Mouse (Mus musculus): ENCODE measurements around the gene Tuba4a. TPM values are rescaled to one million over a fixed set of nuclear protein-coding genes. Genes with fewer than 3 reads are reported as not detected.

Gene Tuba4a
- polyA plus RNA-seq, 1 experiment from 2014 or later, result 18.9 TPM

GRCm38 (mm10) chr1:75231224-75231623 lies 11.6 kb upstream of the Tuba4a start:
- no peaks in the 10 kb centered on the region for H3K4me1 ChIP-seq (ENCODE audit: control insufficient read depth, insufficient read depth, low read length)
- no peaks in the 10 kb centered on the region for H3K9me3 ChIP-seq (replicated peaks; ENCODE audit: control insufficient read depth, low read length)
- 68% methylated on average over 4 of the region's 4 CpGs for WGBS
- H3K4me2 ChIP-seq (ENCODE audit: low read depth, low read length), result no peak overlapping the region
- no peak for DNase-seq (ENCODE audit: low spot score)
- H3K27me3 ChIP-seq (ENCODE audit: control insufficient read depth, insufficient read depth, low read length), result no peaks in the 10 kb centered on the region
- ATAC-seq (replicated peaks; ENCODE audit: insufficient number of reproducible peaks, low FRiP score, low TSS enrichment, low read depth), result no peak
- no peaks in the 10 kb centered on the region for H3K36me3 ChIP-seq (replicated peaks; ENCODE audit: control insufficient read depth, insufficient read depth, low read depth, low read length)
- H3K27ac ChIP-seq (replicated peaks; ENCODE audit: low read depth, low read length), result no peak overlapping the region
- no peak overlapping the region for H3K4me3 ChIP-seq (ENCODE audit: low read depth, low read length)
- no peak overlapping the region for H3K9ac ChIP-seq (replicated peaks; ENCODE audit: low read length)

DNA sequence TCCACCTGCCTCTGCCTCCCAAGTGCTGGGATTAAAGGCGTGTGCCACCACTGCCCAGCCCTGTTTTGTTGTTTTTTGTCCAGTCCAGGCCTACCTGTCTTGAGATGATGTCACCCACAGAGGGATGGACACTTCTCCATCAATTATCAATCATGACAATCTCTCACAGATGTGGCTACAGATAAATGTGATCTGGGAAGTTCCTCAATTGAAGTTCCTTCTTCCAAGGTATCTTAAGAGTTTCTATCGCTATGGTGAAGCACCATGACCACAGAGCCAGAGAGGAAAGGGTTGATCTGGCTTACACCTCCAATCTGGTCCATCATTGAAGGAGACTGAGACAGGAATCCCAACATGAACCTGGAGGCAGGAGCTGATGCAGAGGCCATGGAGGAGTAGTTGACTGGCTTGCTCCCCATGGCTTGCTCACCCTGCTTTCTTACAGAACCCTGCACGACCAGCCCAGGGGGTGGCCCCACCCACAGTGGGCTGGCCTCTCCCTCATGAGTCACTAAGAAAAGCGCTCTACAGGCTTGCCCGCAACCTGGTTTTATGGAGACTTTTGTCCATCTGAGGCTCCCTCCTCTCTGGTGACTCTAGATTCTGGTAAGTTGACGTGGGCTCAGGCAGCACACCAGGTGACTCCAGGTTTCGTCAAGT lies 10.8 kb upstream of the Tuba4a start:
- Histone ChIP-seq H3K36me3 (replicated peaks; ENCODE audit: control insufficient read depth, insufficient read depth, low read depth, low read length) (no peaks in the 10 kb centered on the region), H3K4me1 (ENCODE audit: control insufficient read depth, insufficient read depth, low read length) (no peaks in the 10 kb centered on the region), H3K4me2 (ENCODE audit: low read depth, low read length) (no peak overlapping the region), H3K4me3 (ENCODE audit: low read depth, low read length) (no peak overlapping the region), H3K27ac (replicated peaks; ENCODE audit: low read depth, low read length) (no peak overlapping the region), H3K9me3 (replicated peaks; ENCODE audit: control insufficient read depth, low read length) (no peaks in the 10 kb centered on the region), H3K9ac (replicated peaks; ENCODE audit: low read length) (no peak overlapping the region), H3K27me3 (ENCODE audit: control insufficient read depth, insufficient read depth, low read length) (no peaks in the 10 kb centered on the region)
- 77% methylated on average over 7 of the region's 7 CpGs for WGBS
- no peak for DNase-seq (ENCODE audit: low spot score)
- ATAC-seq (replicated peaks; ENCODE audit: insufficient number of reproducible peaks, low FRiP score, low TSS enrichment, low read depth), result no peak

GRCm38 (mm10) chr1:75229158-75229557 lies 9.5 kb upstream of the Tuba4a start:
- no peak for ATAC-seq (replicated peaks; ENCODE audit: insufficient number of reproducible peaks, low FRiP score, low TSS enrichment, low read depth)
- Histone ChIP-seq H3K27me3 (ENCODE audit: control insufficient read depth, insufficient read depth, low read length) (no peaks in the 10 kb centered on the region), H3K4me2 (ENCODE audit: low read depth, low read length) (no peak overlapping the region), H3K4me1 (ENCODE audit: control insufficient read depth, insufficient read depth, low read length) (no peaks in the 10 kb centered on the region), H3K4me3 (ENCODE audit: low read depth, low read length) (no peak overlapping the region), H3K36me3 (replicated peaks; ENCODE audit: control insufficient read depth, insufficient read depth, low read depth, low read length) (no peaks in the 10 kb centered on the region), H3K9ac (replicated peaks; ENCODE audit: low read length) (no peak overlapping the region), H3K9me3 (replicated peaks; ENCODE audit: control insufficient read depth, low read length) (no peaks in the 10 kb centered on the region), H3K27ac (replicated peaks; ENCODE audit: low read depth, low read length) (no peak overlapping the region)
- DNase-seq (ENCODE audit: low spot score), result no peak
- 73% methylated on average over 4 of the region's 4 CpGs for WGBS

- Histone ChIP-seq H3K4me2 (ENCODE audit: low read depth, low read length) (no peak overlapping the region), H3K9me3 (replicated peaks; ENCODE audit: control insufficient read depth, low read length) (no peaks in the 10 kb centered on the region), H3K27ac (replicated peaks; ENCODE audit: low read depth, low read length) (no peak overlapping the region), H3K36me3 (replicated peaks; ENCODE audit: control insufficient read depth, insufficient read depth, low read depth, low read length) (no peaks in the 10 kb centered on the region), H3K4me3 (ENCODE audit: low read depth, low read length) (no peak overlapping the region), H3K27me3 (ENCODE audit: control insufficient read depth, insufficient read depth, low read length) (no peaks in the 10 kb centered on the region), H3K9ac (replicated peaks; ENCODE audit: low read length) (no peak overlapping the region), H3K4me1 (ENCODE audit: control insufficient read depth, insufficient read depth, low read length) (no peaks in the 10 kb centered on the region)
- WGBS, result 80% methylated on average over 1 of the region's 1 CpGs
- ATAC-seq (replicated peaks; ENCODE audit: insufficient number of reproducible peaks, low FRiP score, low TSS enrichment, low read depth) (no peak), DNase-seq (ENCODE audit: low spot score) (no peak)
Observed at GRCm38 (mm10) chr1:75227653-75228052, 8.0 kb upstream of the Tuba4a start.

DNA sequence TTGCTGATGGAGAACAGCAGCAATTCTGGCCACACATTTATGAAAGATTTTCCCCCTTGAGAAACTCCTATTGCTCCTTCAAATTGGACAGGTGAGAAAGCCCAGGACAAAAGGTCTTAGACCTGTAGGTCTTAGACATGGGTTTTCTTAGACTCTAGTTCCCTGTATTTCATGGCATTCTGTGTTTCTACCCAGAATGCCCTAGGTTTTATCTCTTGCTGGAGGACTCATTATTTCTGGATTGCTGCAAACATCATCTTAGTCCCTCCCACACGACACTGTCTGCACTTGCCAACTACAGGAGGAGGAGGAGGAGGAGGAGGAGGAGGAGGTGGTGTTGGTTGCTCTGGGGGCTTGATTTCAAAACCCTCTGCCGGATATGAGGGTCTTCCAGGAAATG lies 6.5 kb upstream of the Tuba4a start:
- DNase-seq (ENCODE audit: low spot score), result no peak
- Histone ChIP-seq H3K27ac (replicated peaks; ENCODE audit: low read depth, low read length) (no peak overlapping the region), H3K4me3 (ENCODE audit: low read depth, low read length) (no peak overlapping the region), H3K9me3 (replicated peaks; ENCODE audit: control insufficient read depth, low read length) (no peaks in the 10 kb centered on the region), H3K9ac (replicated peaks; ENCODE audit: low read length) (no peak overlapping the region), H3K27me3 (ENCODE audit: control insufficient read depth, insufficient read depth, low read length) (no peaks in the 10 kb centered on the region), H3K4me1 (ENCODE audit: control insufficient read depth, insufficient read depth, low read length) (no peaks in the 10 kb centered on the region), H3K4me2 (ENCODE audit: low read depth, low read length) (no peak overlapping the region), H3K36me3 (replicated peaks; ENCODE audit: control insufficient read depth, insufficient read depth, low read depth, low read length) (no peaks in the 10 kb centered on the region)
- WGBS, result 73% methylated on average over 2 of the region's 2 CpGs
- no peak for ATAC-seq (replicated peaks; ENCODE audit: insufficient number of reproducible peaks, low FRiP score, low TSS enrichment, low read depth)

- Histone ChIP-seq H3K4me3 (ENCODE audit: low read depth, low read length) (no peak overlapping the region), H3K9me3 (replicated peaks; ENCODE audit: control insufficient read depth, low read length) (no peaks in the 10 kb centered on the region), H3K4me1 (ENCODE audit: control insufficient read depth, insufficient read depth, low read length) (no peaks in the 10 kb centered on the region), H3K4me2 (ENCODE audit: low read depth, low read length) (no peak overlapping the region), H3K9ac (replicated peaks; ENCODE audit: low read length) (no peak overlapping the region), H3K27ac (replicated peaks; ENCODE audit: low read depth, low read length) (no peak overlapping the region), H3K27me3 (ENCODE audit: control insufficient read depth, insufficient read depth, low read length) (peaks cover 4% of the 10 kb centered on the region), H3K36me3 (replicated peaks; ENCODE audit: control insufficient read depth, insufficient read depth, low read depth, low read length) (no peaks in the 10 kb centered on the region)
- ATAC-seq (replicated peaks; ENCODE audit: insufficient number of reproducible peaks, low FRiP score, low TSS enrichment, low read depth) (no peak), DNase-seq (ENCODE audit: low spot score) (no peak)
- 72% methylated on average over 3 of the region's 3 CpGs for WGBS
Observed at GRCm38 (mm10) chr1:75225473-75225872, 5.8 kb upstream of the Tuba4a start.

DNA sequence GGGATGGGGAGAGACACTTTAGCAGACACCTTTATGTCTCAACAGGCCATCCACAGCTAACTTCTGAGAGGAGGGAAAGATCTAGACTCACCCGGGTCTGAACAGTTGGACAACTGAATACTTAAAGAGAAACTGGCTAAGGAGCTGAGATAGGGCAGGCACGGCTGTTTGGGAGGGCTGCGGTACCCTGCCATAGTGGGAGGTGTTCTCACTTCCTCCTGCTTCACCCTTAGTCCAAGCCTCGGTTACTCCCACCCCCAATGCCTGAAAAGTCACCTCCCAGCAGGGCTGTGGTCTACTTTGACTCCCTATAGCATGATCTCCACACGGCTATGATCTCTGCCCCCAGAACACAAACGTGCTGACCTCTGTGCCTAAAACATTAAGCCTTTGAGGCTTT lies 3.9 kb upstream of the Tuba4a start:
- peaks cover 21% of the 10 kb centered on the region for H3K27me3 ChIP-seq (ENCODE audit: control insufficient read depth, insufficient read depth, low read length)

GRCm38 (mm10) chr1:75222926-75223325 lies 3.3 kb upstream of the Tuba4a start:
- H3K36me3 ChIP-seq (replicated peaks; ENCODE audit: control insufficient read depth, insufficient read depth, low read depth, low read length), result no peaks in the 10 kb centered on the region
- ATAC-seq (replicated peaks; ENCODE audit: insufficient number of reproducible peaks, low FRiP score, low TSS enrichment, low read depth) (no peak), DNase-seq (ENCODE audit: low spot score) (no peak)
- no peak overlapping the region for H3K27ac ChIP-seq (replicated peaks; ENCODE audit: low read depth, low read length)
- no peak overlapping the region for H3K9ac ChIP-seq (replicated peaks; ENCODE audit: low read length)
- H3K27me3 ChIP-seq (ENCODE audit: control insufficient read depth, insufficient read depth, low read length), result peaks cover 27% of the 10 kb centered on the region
- H3K4me1 ChIP-seq (ENCODE audit: control insufficient read depth, insufficient read depth, low read length), result peaks cover 3% of the 10 kb centered on the region
- no peak overlapping the region for H3K4me2 ChIP-seq (ENCODE audit: low read depth, low read length)
- H3K9me3 ChIP-seq (replicated peaks; ENCODE audit: control insufficient read depth, low read length), result no peaks in the 10 kb centered on the region
- WGBS, result 81% methylated on average over 6 of the region's 6 CpGs
- H3K4me3 ChIP-seq (ENCODE audit: low read depth, low read length), result no peak overlapping the region

More for the DNA sequence above, 3.9 kb upstream of the Tuba4a start:
- H3K4me3 ChIP-seq (ENCODE audit: low read depth, low read length), result no peak overlapping the region
- no peak overlapping the region for H3K4me2 ChIP-seq (ENCODE audit: low read depth, low read length)
- DNase-seq (ENCODE audit: low spot score), result no peak
- no peak for ATAC-seq (replicated peaks; ENCODE audit: insufficient number of reproducible peaks, low FRiP score, low TSS enrichment, low read depth)
- WGBS, result 69% methylated on average over 6 of the region's 6 CpGs
- H3K4me1 ChIP-seq (ENCODE audit: control insufficient read depth, insufficient read depth, low read length), result peaks cover 3% of the 10 kb centered on the region
- H3K36me3 ChIP-seq (replicated peaks; ENCODE audit: control insufficient read depth, insufficient read depth, low read depth, low read length), result no peaks in the 10 kb centered on the region
- H3K9me3 ChIP-seq (replicated peaks; ENCODE audit: control insufficient read depth, low read length), result no peaks in the 10 kb centered on the region
- H3K27ac ChIP-seq (replicated peaks; ENCODE audit: low read depth, low read length), result no peak overlapping the region
- no peak overlapping the region for H3K9ac ChIP-seq (replicated peaks; ENCODE audit: low read length)
